Mouse (Mus musculus): ENCODE data around the gene Matn4. TPM values are rescaled to one million over a fixed set of nuclear protein-coding genes. Genes with fewer than 3 reads are reported as not detected.

Matn4 gene
- polyA plus RNA-seq, 1 experiment = not detected

- Histone ChIP-seq H3K9me3 (peaks cover 3% of the 10 kb centered on the region), H3K4me1 (peaks cover 16% of the 10 kb centered on the region), H3K36me3 (replicated peaks; ENCODE audit: low read length) (no peaks in the 10 kb centered on the region), H3K27me3 (replicated peaks) (peaks cover 59% of the 10 kb centered on the region), H3K4me3 (replicated peaks) (no peak overlapping the region)
- TF ChIP-seq FLI1 (IDR thresholded peaks at IDR 0.05; ENCODE audit: low read length) = no peak
- no peak for TF ChIP-seq GATA1 (IDR thresholded peaks at IDR 0.05; ENCODE audit: borderline replicate concordance, low read length)
Measured at GRCm38 (mm10) chr2:164382971-164383370, 22.0 kb downstream of the Matn4 start.

GRCm38 (mm10) chr2:164381726-164382125 lies 23.2 kb downstream of the Matn4 start:
- Histone ChIP-seq H3K27me3 (replicated peaks) (peaks cover 55% of the 10 kb centered on the region), H3K4me1 (peaks cover 11% of the 10 kb centered on the region), H3K36me3 (replicated peaks; ENCODE audit: low read length) (no peaks in the 10 kb centered on the region), H3K4me3 (replicated peaks) (no peak overlapping the region), H3K9me3 (peaks cover 3% of the 10 kb centered on the region)
- TF ChIP-seq FLI1 (IDR thresholded peaks at IDR 0.05; ENCODE audit: low read length) (no peak), GATA1 (IDR thresholded peaks at IDR 0.05; ENCODE audit: borderline replicate concordance, low read length) (no peak)

GRCm38 (mm10) chr2:164377478-164378426 lies 27.2 kb downstream of the Matn4 start:
- H3K36me3 ChIP-seq (replicated peaks; ENCODE audit: low read length) = no peaks in the 10 kb centered on the region
- peaks cover 8% of the 10 kb centered on the region for H3K4me1 ChIP-seq
- H3K4me3 ChIP-seq (replicated peaks) = peak overlapping the region; percentile 64
- peaks cover 3% of the 10 kb centered on the region for H3K9me3 ChIP-seq
- TF ChIP-seq FLI1 (IDR thresholded peaks at IDR 0.05; ENCODE audit: low read length) = no peak
- no peak for TF ChIP-seq GATA1 (IDR thresholded peaks at IDR 0.05; ENCODE audit: borderline replicate concordance, low read length)
- H3K27me3 ChIP-seq (replicated peaks) = peaks cover 47% of the 10 kb centered on the region

GRCm38 (mm10) chr2:164373187-164373586 lies 31.8 kb downstream of the Matn4 start:
- peaks cover 20% of the 10 kb centered on the region for H3K4me1 ChIP-seq
- H3K4me3 ChIP-seq (replicated peaks) = no peak overlapping the region
- H3K9me3 ChIP-seq = peaks cover 3% of the 10 kb centered on the region; the same call in 1 of the 2 replicates
- H3K27me3 ChIP-seq (replicated peaks) = peaks cover 44% of the 10 kb centered on the region
- no peak for TF ChIP-seq FLI1 (IDR thresholded peaks at IDR 0.05; ENCODE audit: low read length)
- no peak for TF ChIP-seq GATA1 (IDR thresholded peaks at IDR 0.05; ENCODE audit: borderline replicate concordance, low read length)
- no peaks in the 10 kb centered on the region for H3K36me3 ChIP-seq (replicated peaks; ENCODE audit: low read length)

GRCm38 (mm10) chr2:164372408-164373053 lies 32.4 kb downstream of the Matn4 start:
- H3K27me3 ChIP-seq (replicated peaks) = peaks cover 38% of the 10 kb centered on the region
- peak overlapping the region; percentile 8 for H3K4me3 ChIP-seq (replicated peaks)
- no peaks in the 10 kb centered on the region for H3K36me3 ChIP-seq (replicated peaks; ENCODE audit: low read length)
- H3K4me1 ChIP-seq = peaks cover 20% of the 10 kb centered on the region
- TF ChIP-seq FLI1 (IDR thresholded peaks at IDR 0.05; ENCODE audit: low read length) = no peak
- TF ChIP-seq GATA1 (IDR thresholded peaks at IDR 0.05; ENCODE audit: borderline replicate concordance, low read length) = no peak
- H3K9me3 ChIP-seq = peaks cover 3% of the 10 kb centered on the region; the same call in 1 of the 2 replicates

GRCm38 (mm10) chr2:164371371-164371770 lies 33.6 kb downstream of the Matn4 start:
- H3K4me1 ChIP-seq = peaks cover 20% of the 10 kb centered on the region
- TF ChIP-seq FLI1 (IDR thresholded peaks at IDR 0.05; ENCODE audit: low read length) (no peak), GATA1 (IDR thresholded peaks at IDR 0.05; ENCODE audit: borderline replicate concordance, low read length) (no peak)
- peaks cover 3% of the 10 kb centered on the region; the same call in 1 of the 2 replicates for H3K9me3 ChIP-seq
- H3K36me3 ChIP-seq (replicated peaks; ENCODE audit: low read length) = no peaks in the 10 kb centered on the region
- peaks cover 32% of the 10 kb centered on the region for H3K27me3 ChIP-seq (replicated peaks)
- H3K4me3 ChIP-seq (replicated peaks) = no peak overlapping the region

- H3K4me1 ChIP-seq = peaks cover 20% of the 10 kb centered on the region
- peaks cover 25% of the 10 kb centered on the region for H3K27me3 ChIP-seq (replicated peaks)
- H3K4me3 ChIP-seq (replicated peaks) = no peak overlapping the region
- TF ChIP-seq GATA1 (IDR thresholded peaks at IDR 0.05; ENCODE audit: borderline replicate concordance, low read length) = no peak
- no peak for TF ChIP-seq FLI1 (IDR thresholded peaks at IDR 0.05; ENCODE audit: low read length)
- peaks cover 3% of the 10 kb centered on the region; the same call in 1 of the 2 replicates for H3K9me3 ChIP-seq
- H3K36me3 ChIP-seq (replicated peaks; ENCODE audit: low read length) = no peaks in the 10 kb centered on the region
Measured at GRCm38 (mm10) chr2:164368620-164369105, 36.3 kb downstream of the Matn4 start.

GRCm38 (mm10) chr2:164366947-164367346 lies 38.0 kb downstream of the Matn4 start:
- H3K4me1 ChIP-seq = peaks cover 7% of the 10 kb centered on the region
- no peak for TF ChIP-seq FLI1 (IDR thresholded peaks at IDR 0.05; ENCODE audit: low read length)
- TF ChIP-seq GATA1 (IDR thresholded peaks at IDR 0.05; ENCODE audit: borderline replicate concordance, low read length) = no peak
- H3K27me3 ChIP-seq (replicated peaks) = peaks cover 21% of the 10 kb centered on the region
- peaks cover 3% of the 10 kb centered on the region; the same call in 1 of the 2 replicates for H3K9me3 ChIP-seq
- H3K36me3 ChIP-seq (replicated peaks; ENCODE audit: low read length) = no peaks in the 10 kb centered on the region
- H3K4me3 ChIP-seq (replicated peaks) = no peak overlapping the region

- H3K4me3 ChIP-seq (replicated peaks) = no peak overlapping the region
- peaks cover 2% of the 10 kb centered on the region; the same call in 1 of the 2 replicates for H3K9me3 ChIP-seq
- TF ChIP-seq FLI1 (IDR thresholded peaks at IDR 0.05; ENCODE audit: low read length) (no peak), GATA1 (IDR thresholded peaks at IDR 0.05; ENCODE audit: borderline replicate concordance, low read length) (no peak)
- H3K4me1 ChIP-seq = peaks cover 16% of the 10 kb centered on the region
- H3K27me3 ChIP-seq (replicated peaks) = peaks cover 13% of the 10 kb centered on the region
- no peaks in the 10 kb centered on the region for H3K36me3 ChIP-seq (replicated peaks; ENCODE audit: low read length)
Measured at GRCm38 (mm10) chr2:164360974-164361657, 43.8 kb downstream of the Matn4 start.

All from megakaryocyte, embryonic 14.5 days (primary cell).